Mouse (Mus musculus): Measurements from ENCODE around the gene Sez6l. TPM values are rescaled to one million over a fixed set of nuclear protein-coding genes. Genes with fewer than 3 reads are reported as not detected.
"Not testable (repeated sequence)": the region's sequence is repeated elsewhere in the genome, so short reads cannot be mapped to it uniquely, and the experiment has no call there.

Gene Sez6l
- polyA plus RNA-seq, 1 experiment: 0.23 TPM

- DNase-seq (ENCODE audit: low spot score): peak; percentile 56
Measured at GRCm38 (mm10) chr5:112433004-112433403, 144.0 kb downstream of the Sez6l start.

GRCm38 (mm10) chr5:112432033-112432432 is 145.0 kb downstream of the Sez6l start:
- no peak for DNase-seq (ENCODE audit: low spot score)

DNA sequence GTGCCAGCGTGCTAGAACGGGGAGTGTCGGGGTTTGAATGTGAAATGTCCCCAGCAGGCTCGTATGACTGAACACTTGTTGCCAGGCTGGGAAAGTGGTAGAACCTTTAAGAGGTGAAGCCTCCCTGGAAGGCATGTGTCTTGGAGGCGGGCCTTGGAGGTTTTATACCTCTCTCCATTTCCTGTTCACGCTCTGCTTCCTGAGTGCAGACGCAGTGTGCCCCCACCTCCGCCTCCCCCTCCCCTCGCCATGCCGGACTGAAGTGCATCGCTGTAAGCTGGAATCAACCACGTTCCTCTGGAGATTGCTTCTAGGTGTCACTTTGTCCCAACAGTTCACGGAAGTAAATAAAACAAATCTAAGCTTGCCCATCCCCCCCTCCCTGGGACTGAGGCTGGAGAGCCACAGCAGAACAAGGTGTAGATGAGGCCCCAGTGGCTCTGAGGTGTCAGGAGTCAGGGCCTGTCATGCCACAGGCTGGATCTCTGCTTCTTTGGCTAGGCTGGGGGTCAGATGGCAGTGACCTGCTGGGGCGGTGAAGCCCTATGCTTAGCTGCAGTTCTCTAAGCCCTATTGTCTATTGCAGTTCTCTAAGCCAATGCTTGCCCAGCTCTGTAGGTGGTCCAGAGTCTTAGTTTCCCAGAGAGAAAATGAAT is 145.7 kb downstream of the Sez6l start:
- no peak for DNase-seq (ENCODE audit: low spot score)

GRCm38 (mm10) chr5:112428944-112429343 is 148.0 kb downstream of the Sez6l start:
- no peak for DNase-seq (ENCODE audit: low spot score)

GRCm38 (mm10) chr5:112427283-112427682 is 149.7 kb downstream of the Sez6l start:
- no peak for DNase-seq (ENCODE audit: low spot score)

DNA sequence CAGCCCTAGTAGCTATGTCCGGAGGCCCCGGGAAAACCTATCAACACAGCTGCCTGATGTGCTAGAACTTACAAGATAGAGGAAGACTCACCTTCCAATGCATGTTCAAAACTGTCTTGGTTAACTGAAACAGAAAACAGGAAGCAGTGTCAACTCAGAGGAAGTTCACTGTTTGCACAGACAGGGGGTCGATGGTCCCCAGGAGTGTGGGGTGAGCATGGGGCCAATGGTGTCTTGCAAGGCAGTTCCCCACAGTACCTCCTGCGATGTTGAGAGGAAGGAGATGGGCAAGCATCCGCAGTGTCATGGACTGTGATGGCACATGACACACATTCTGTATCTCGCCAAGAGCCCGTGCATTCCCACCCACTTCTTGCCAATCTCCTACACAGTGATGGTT is 150.3 kb downstream of the Sez6l start:
- DNase-seq (ENCODE audit: low spot score): no peak

GRCm38 (mm10) chr5:112419535-112419934 is 157.4 kb downstream of the Sez6l start:
- DNase-seq (ENCODE audit: low spot score): no peak

GRCm38 (mm10) chr5:112418023-112418422 is 159.0 kb downstream of the Sez6l start:
- DNase-seq (ENCODE audit: low spot score): no peak

DNA sequence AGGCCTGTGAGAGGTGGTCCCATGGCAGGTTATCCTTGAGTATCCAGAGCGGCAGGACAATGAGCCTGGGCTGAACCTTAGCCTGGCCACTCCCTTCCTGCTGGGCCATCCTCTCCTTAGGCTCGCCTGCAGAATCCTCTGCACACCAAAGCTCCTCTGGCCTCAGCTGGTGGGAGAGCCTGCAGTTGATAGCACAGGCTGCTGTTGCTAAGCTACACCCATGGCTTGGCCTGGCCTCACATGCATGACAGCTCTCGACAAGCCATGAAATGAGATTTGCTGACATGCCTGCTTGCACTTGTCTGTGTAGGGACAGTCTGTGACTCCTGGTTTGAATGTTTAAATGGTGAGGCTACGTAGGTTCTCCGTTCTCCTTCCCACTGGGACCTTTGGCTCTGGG is 160.3 kb downstream of the Sez6l start:
- no peak for DNase-seq (ENCODE audit: low spot score)

- DNase-seq (ENCODE audit: low spot score): not testable (repeated sequence)
Measured at GRCm38 (mm10) chr5:112412781-112413180, 164.2 kb downstream of the Sez6l start.

DNA sequence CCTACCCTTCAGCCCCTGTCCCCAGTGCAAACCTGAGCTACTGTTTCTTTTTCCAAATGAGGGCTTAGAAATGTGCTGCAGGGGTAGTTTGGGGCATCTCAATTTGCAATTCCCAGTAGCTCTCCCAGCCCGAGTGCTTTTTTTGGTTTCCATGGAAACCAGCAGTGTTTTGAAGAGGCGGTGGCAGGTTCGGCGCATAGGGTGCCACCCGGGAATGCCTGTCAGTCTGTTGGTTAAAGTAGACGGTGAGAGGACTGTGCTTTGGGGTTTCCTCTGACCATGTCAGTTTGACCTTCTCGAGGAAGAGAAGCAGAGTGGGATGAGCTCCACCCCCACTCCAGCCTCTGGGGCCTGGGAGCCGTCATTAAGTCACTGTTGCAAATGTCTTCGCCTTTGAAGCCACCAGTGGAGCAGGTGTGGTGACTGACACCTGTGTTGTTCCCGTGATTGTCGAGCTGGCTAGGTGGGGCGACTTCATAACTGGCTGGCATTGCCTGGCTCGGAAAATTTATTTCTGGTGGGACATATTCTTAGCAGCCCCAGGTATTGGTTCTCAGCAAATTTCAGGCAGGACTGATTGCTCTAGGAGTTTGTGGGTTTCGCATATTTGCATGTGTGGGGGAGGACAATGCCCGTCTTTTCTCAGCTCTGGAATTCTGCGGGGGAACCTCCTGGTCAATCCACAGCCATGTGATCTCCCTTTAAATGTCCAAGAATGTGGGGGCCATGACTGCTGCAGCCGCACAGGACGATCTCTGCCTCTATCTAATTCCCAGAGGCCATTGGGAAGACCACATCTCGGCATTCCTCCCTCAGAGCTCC is 165.3 kb downstream of the Sez6l start:
- no peak for DNase-seq (ENCODE audit: low spot score)

DNA sequence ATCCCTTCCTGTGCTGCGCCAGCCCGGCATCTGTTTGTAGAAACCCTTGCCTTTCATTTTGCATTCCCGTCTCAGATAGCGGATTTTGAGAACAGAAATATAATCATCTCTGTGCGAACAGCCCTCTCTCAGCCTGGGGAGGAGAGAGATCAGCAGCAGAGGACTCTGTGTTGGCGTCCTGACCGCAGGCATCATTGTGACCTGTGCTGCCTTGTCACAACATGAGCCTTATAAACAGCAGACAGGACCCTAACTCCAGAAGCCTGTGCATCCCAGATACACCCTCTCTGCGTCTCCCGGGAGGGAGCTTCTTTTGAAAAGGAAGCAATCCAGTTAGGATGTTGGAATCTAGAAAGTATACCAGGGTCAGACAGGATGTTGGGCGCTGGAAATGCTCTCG is 165.9 kb downstream of the Sez6l start:
- no peak for DNase-seq (ENCODE audit: low spot score)

DNA sequence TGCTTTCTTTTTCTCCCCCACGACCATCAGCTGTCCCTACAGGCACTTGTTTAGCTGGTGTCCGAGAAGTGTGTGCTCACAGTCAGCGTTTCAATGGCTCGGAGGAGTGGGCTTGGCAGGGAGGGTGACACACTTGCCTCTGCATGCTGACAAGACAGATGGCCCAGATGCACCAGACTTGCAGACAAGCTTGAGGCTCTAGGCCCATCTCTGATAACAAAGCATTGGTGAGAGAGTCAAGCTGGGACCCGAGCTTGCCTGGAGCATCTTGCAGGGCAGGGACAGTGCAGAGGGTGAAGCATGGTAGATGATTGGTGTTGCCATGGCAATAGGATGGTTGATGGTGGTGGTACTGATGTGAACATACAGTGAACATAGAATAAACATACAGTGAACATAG is 167.7 kb downstream of the Sez6l start:
- no peak for DNase-seq (ENCODE audit: low spot score)

GRCm38 (mm10) chr5:112406017-112406416 is 171.0 kb downstream of the Sez6l start:
- no peak for DNase-seq (ENCODE audit: low spot score)

GRCm38 (mm10) chr5:112402437-112402836 is 174.5 kb downstream of the Sez6l start:
- no peak for DNase-seq (ENCODE audit: low spot score)

- no peak for DNase-seq (ENCODE audit: low spot score)
Measured at GRCm38 (mm10) chr5:112399284-112399683, 177.7 kb downstream of the Sez6l start.

DNA sequence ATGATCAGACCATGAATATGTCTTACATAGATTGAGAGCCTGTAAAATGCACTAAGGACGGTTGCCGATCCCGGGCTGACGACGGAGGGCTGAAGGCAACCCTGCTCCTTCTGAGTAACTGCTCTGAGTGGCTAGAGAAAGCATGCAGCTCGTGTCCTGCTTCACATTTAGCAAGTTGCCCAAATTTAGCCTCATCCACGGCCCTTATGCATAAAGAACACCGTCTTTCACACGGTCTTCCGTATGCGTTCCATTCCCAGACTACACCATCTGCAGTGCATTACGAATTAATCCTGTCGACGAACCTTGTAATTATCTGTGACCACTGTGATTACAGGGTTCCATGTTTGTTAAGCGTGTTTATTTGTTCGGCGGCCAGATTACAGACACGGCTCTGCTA is 180.9 kb downstream of the Sez6l start:
- no peak for DNase-seq (ENCODE audit: low spot score)

GRCm38 (mm10) chr5:112394779-112395443 is 182.1 kb downstream of the Sez6l start, which contains the start of gene Asphd2:
Gene Asphd2 (minus strand): TSS chr5:112394866.
- DNase-seq (ENCODE audit: low spot score): no peak

DNA sequence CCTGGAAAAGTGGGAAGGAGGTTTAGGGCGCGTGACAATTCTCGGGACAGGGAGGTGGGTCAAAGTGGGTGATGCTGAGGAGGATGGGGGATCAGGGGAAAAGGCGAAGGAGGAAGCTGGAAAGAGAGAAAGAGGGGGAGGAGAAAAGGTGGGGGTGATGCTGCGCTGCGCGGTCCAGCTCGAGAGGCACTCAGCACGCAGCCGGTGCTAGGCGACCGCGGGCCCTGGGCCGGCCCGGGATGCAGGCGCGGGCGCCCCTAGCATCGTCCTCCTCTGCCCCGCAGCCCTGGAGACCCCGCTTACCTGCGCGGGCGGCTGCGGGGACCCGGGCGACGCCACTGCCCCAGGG is 182.6 kb downstream of the Sez6l start:
- DNase-seq (ENCODE audit: low spot score): no peak

DNA sequence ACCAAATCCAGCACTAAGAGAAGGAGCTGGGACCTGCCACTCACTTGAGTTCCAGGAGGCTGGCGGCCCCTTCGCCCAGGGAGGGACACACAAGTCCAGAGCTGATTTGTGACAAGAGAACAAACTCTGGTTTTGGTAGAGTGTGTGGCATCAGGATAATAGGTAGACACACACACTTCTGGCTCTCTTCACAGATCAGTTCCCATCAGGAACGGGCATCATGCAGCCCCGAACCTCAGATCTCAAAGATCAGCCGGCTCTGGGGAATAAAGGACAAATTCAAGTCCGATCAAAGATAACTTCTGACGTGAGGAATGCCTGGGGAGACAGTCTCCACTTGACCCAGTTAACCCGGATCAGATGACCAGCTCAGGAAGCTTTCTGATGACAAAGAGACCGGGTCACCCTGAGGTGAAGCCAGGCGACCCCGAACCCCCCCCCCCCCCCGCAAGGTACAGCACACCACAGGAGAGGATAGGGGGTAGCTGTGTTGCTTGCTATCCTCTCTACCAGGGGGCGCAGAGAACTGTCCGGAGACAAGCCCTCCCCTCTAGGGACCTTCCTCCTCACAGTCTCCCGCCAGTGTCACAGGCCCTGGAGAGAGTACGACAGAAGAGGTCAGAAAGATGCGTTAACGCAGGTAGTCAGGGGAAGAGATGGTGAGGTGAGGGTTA is 183.1 kb downstream of the Sez6l start:
- DNase-seq (ENCODE audit: low spot score): no peak

- no peak for DNase-seq (ENCODE audit: low spot score)
Measured at GRCm38 (mm10) chr5:112391676-112392323, 185.2 kb downstream of the Sez6l start.

GRCm38 (mm10) chr5:112391002-112391401 is 186.0 kb downstream of the Sez6l start:
- no peak for DNase-seq (ENCODE audit: low spot score)

Data from urinary bladder, adult 2 months (tissue).